Mouse (Mus musculus): ENCODE measurements around the gene Adgre5.

Gene Adgre5

DNA sequence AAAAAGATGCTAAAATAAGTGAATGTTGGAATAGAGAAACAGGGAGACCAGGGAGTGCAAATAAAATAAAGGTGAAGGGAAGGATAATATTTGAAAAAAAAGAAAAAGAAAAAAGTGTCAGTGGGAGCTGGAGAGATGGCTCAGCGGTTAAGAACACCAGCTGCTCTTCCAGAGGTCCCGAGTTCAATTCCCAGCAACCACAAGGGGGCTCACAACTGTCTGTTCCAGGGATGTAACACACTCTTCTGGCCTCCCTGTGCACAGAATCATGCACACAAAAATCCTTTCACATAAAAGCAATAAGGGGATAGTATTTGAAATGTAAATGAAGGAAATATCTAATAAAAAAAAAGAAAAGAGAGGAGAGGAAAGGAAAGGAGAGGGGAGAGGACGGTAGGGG is 13.0 kb upstream of the Adgre5 start:
- DNase-seq (ENCODE audit: low spot score in 2 of 2) = no peak

DNA sequence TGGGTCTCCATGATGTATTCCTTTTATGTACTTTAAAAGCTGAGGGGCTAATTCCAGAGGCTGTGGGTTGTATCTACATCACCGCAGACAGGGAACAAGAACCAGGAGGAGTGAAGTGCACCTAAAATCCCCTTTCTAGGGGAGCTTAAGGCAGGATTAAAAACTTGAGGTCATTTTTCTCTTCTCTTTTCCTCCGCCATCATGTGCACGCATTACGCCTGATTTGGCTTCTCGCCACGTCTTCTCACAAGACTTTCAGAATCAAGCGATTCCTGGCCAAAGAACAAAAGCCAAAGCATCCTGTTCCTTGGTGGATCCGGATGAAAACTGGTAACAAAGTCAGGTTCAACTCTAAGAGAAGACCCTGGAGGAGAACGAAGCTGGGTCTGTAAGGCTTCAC is 8.1 kb upstream of the Adgre5 start:
- no peak for DNase-seq (ENCODE audit: low spot score in 2 of 2)

DNA sequence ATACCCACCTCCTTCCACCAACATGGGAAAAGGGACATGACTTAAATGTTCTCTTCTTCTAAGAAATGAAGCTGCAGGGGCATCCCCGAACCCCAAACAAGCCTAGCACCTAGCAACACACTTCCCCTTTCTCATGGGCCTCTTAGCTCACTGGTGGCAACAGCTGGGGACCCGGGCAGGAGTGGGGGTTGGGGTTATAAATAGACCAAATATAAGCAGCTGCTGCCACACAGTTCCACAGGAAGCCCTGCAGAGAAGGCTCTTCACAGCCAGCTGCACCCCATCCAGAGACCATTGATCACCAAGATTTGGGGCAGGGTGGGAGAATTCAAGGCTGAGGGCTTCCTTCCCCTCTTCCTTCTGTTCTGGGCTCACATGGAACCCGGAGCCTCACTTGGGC is 7.6 kb upstream of the Adgre5 start:
- peak; percentile 84 to 89 for DNase-seq (ENCODE audit: low spot score in 2 of 2)

DNA sequence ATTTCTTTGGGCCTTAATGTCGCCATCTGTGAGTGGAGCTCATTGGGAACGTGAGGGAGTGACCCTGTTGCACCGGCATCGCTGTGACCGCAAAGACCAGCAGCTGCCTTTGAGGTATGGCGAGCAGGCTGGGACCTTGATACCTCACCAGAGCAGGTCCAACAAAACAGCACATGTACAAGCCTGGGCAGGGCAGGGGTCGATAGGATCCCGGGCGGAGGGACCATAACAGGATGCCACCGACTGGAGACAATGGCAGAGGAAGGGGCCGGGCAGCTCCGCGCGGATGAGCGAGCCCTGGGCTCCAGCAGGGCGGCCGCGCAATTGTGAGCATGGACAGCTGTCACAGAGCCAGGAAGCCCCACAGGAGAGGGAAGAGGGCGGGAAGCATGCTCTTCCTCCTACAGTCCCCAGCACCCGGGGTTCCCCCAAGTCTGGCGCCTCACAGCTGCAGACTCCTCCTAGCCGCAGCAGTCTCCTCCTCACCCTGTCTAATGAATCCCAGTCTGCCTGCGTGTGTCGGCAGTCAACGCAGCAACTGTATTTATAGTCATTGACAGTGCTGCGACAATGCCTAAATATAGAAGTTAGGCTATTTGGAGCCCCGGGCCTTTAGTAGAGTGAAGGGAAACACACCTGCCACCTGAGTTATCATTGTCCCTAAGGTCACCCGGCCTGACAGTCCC is 6.7 kb upstream of the Adgre5 start:
- DNase-seq (ENCODE audit: low spot score in 2 of 2) = peak; percentile 59 to 66

DNA sequence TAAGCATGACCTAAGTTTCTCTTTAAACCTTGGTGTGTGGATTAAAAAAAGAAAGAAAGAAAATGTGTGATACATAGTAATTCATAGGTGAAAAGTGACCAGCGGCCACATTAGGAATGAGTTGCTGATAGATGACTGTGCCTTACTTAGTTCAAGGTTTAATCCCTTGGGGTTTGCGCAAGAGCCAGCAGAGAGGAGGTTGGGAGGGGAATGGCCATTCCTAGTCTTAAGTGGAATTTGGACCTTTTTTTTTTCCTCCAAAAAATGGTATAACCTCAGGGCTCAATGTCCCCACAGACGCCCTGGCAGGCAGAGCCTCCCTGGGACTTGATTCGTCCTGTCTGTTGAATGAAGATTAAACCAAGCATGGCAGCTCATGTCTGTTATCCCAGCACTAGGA is 2.9 kb upstream of the Adgre5 start:
- DNase-seq (ENCODE audit: low spot score in 2 of 2) = no peak

DNA sequence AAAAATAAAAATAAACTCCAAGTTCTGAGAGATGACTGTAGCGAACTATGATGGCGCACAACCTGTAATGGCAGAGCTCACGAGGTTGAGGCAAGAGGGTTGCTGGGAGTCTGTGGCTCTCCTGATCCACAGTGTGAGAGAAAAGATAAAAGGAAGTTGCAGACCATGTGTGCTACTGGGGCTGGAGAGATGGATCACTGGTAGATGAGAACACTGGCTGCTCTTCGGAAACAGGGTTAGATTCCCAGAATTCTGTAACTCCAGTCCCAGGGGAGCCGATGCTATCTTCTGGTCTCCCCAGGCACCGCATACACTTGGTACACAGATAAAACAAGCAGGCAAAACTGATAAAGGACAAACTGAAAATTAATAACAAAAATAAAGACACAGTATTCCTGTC is 1.8 kb upstream of the Adgre5 start:
- DNase-seq (ENCODE audit: low spot score in 2 of 2) = no peak

DNA sequence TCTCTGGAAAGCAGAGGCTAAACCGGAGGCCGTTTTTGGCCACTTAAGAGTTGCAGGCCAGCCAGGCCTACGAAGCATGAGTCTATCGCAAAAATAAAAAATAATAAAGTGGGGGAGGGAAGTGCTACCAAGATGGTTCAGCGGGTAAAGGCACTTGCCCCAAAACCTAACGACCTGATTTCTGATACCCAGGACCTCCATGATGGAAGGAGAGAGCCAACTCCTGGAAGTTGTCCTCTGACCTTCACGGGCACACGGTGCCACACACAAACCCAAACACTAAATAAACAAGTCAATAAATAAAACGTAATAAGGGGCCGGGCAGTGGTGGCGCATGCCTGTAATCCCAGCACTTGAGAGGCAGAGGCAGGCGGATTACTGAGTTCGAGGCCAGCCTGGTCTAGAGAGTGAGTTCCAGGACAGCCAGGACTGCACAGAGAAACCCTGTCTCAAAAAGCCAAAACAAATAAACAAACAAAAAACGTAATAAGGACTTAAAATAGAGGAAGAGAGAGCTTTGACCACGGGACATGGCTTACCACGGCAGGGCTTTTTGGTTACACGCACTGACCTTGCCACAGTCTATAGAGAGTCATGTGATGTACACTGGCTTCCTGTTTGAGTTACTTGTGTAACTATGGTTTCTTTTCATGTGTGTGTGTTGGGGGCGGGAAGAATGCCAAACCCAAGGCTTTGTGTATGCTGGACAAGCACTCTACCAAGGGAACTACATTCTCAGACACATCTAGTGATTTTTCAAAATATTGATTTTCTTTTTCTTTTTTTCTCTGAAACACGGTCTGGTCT is 926 bp upstream of the Adgre5 start:
- peak in 1 of 2 experiments; percentile 38 for DNase-seq (ENCODE audit: low spot score in 2 of 2)

DNA sequence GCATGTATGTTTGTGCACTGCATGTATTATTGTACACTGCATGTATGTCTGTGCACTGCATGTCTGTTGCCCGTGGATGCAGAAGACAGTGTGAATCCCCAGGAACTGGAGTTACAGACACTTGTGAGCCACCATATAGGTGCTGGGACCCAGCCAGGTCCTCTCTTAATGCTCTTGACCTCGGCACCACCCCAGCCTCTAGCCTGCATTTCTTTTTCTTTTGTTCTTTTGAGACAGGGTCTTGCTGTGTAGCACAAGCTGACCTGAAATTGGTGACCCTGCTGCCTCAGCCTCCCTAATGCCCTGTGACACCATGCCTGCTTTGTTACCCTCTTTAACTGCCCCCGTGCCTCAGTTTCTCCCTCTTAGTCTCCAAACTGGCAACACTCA is 545 bp downstream of the Adgre5 start:
- no peak for DNase-seq (ENCODE audit: low spot score in 2 of 2)

DNA sequence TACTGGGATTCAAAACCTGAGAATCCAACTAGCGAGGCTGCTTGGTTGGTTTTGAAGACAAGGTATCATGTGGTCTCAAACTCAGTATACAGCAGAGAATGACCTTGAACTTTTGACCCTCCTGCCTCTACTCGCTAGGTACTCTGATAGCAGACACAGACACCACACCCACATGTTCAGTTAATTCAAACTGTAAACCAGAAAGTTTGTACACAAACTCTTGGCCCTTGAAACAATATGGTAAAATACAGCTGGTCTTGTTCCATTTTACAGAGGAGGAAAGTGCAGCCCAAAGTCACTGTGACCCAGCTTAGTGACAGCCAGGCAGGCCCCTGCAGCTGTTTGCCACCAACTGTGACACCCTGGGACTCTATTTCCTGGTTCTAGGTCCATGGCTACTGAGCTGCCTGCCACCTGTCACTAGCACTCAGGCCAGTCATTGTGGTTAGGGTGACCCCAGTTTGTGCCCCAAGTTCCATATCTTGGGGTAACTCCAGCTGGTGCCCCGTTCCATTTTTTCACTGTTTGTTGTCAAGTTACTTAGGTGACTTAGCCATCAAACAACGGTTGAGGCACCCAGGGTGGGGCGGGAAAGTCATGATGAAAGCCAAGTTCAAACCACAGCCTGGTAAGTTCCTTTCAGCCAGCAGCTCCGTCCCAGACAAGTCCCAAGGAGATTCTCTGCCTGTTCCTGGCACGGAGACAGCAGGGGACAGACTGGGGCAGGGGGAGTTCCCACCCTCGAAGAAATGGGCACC is 1.2 kb downstream of the Adgre5 start:
- DNase-seq (ENCODE audit: low spot score in 2 of 2) = peak; percentile 73 to 76

DNA sequence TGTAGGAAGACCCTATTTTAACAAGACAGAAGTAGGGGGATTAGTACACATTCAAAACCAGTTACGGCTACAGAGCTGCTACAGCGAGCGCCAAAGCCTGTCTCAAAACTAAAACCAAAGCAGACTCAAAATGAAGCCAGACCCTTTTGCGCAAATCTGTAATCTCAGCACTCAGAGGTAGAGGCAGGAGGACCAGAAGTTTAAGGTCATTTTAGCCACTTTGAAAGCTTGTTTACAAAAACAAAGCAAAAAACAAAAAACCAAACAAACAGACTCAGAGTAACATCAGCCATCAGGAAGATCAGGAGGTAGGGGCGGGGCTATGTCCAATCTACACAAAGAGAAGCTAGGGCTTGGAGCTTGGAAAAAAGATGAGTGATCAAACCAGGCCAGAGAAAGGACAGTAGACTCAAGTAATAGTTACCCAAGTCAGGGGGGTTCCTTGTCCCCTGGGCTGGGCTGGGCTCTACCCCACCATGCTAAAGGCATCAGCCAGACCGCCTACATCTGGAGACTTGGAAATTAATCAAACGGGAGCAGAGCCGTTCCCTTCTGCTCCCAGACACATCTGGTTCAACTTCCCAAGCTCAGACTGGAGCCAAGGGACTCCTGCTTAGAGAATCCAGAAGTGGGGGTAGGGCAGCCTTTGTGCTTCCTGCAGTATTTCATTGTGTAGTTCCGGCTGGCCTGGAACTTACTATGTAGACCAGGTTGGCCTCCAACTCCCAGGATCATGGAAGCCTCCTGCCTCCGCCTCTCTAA is 2.0 kb downstream of the Adgre5 start:
- no peak for DNase-seq (ENCODE audit: low spot score in 2 of 2)

DNA sequence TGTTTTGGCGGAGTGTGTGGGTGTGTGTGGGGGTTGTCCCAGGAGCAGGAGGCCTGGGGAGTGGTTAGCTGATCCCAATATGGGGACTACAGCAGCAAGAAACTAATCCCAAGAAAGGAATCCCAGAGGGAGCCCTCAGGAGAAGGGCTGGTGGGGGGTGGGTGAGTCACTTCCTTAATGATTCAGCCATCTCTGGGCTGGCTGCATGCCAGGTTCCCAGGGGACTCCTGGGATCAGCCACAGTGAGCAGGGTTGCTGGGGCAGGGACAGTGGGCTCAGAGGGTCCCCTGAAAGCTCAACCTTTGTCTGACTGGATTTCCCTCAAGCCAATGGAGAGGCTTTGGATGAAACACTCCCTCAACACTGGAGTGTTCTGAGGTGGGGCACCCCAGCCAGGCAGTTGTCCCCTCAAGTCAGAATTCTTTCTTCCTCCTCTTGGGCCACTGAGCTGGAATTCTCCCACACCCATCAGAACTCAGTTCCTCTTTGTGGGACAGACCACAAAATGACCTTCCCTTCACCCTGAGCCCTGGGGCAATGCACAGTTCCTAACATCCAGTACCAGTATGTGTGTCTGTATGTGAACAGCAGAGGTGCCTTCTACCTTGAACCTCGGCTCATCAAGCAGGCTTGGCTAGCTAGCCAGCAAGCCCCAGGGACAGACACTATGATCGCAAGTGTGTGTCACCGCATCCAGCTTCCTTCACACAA is 3.1 kb downstream of the Adgre5 start:
- no peak for DNase-seq (ENCODE audit: low spot score in 2 of 2)

DNA sequence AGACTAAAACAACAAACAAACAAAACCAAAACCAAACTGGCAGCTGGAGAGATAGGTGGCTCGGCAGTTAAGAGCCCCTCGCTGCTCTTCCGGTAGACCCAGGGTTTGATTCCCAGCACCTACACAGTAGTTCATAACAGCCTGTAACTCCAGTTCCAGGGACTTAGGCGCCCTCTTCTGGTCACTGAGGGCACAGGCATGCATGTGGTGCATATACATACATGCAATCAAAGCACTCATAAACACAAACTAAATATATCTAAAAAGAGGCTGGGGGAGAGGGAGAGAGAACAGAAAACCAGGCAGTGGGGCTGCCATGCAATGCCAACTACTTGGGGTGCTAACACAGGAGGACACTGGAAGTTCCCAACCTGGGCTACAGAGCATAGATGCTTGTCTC is 3.8 kb downstream of the Adgre5 start:
- no peak for DNase-seq (ENCODE audit: low spot score in 2 of 2)

DNA sequence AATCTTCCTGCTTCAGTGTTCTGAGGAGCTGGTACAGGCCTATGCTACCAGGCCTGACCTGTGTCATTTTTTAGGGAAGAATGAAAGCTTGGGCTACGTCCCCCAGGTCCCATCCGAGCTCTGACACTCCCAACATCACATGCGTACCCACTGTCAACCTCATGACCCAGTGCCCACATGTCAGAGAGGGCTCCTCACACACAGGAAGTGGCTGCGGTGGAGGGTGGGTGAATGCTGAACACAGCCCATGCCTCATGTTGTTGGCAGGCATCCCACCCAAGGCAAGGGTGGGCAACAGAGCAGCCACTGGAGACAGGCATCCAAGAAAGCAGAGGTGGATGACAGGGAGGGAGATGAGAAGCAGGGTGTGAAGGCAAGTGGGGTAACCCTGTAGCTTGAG is 4.4 kb downstream of the Adgre5 start:
- peak; percentile 79 to 87 for DNase-seq (ENCODE audit: low spot score in 2 of 2)

DNA sequence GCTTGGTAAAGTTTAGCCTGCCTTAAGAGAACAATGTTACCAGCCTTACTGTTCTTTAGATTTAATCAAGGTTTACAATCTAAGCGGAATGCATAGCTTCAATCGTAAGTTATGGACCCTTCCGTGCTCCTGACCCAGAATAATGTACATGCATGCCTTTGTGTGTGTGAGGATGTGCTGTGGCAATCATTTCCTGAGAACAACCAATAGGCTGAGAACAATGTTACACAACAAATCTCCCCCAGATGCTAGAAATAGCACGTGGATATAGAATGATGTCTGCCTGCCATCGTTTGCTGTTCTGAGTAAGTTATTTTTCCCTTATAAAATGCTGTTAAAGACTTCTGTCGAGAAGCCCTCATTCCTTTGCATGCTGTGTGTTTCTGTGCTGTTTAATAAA is 8.2 kb downstream of the Adgre5 start:
- no peak for DNase-seq (ENCODE audit: low spot score in 2 of 2)

DNA sequence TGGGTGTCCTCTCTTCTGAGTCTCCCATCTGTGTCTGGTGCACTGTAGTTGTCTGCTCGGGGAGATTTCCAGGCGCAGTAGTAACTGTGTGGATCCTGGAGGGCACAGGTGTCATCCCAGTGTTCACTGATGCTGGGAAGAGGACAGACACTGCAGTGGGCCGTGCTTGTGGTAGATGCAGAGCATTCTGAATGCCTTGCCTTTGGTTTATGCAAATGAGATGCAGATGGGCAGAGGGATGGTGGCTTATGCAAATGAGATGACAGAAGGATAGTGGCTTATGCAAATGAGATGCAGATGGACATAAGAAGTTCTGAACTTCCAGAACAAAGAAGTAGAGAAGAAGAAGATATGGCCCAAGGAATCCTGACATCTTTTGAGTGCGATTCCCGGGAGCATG is 9.2 kb downstream of the Adgre5 start:
- DNase-seq (ENCODE audit: low spot score in 2 of 2) = no peak

DNA sequence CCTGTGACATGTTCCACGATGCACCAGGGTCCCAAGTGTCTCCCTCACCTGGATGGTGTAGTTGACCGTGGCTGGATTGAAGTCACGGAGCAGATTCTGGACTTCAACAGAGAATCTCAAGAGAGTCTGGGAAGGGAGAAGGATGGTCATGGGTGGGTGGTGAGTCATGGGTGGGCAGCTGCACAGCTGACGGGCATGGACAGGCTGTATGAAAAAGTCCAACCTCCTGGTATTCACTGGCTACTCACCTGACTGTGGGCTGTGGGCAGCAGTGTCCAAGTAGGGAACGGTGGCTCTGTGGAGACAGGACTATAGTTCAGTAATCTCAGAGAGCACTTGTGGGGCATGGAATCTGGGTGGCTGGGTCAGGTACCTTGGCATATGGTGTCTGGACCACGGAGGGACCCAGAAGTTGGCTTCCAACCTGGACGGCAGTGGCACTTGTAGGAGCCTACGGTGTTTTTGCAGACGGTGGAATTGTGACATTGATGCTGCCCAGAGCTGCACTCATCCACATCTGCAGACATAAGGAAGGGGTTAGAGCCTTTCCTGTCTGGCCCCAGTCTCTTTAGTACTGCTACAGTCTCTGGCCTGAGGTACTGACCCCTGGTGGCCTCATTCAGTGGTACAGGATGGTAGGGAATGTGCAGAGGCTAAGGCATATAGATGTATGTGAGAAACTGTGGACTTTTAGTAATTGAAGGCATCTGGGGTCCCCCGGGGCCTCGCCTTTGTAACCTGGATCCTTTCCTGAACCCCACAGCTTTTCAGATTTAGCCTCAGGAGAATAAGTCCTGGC is 11.9 kb downstream of the Adgre5 start:
- DNase-seq (ENCODE audit: low spot score in 2 of 2) = peak; percentile 31 to 53

DNA sequence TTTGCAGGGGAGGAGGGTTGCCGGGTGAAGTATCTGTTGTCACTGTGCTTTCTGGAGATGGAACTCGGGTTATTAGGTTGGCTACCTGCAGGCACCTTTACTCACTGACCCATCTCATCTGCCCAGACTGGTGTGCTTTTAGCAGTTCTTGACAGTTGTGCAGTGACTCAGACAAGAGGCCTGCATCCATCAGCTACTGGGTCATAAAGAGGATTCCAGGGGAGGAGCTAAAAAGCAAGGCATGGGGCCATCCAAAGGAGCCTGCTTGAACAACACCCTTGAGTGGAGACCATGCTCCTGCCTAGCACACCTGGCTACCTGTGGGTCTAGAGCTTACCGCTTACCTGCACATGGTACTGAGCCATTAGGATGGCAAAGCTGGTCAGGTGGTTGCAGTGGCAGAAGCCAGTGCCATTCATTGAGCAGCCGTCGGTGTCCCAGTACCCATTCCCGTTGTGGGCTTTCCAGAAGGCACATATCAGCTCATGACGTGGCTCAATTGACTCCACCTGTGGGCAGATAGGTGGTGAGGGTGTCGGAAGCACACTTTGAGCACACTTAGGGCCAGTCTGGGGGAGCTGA is 15.5 kb downstream of the Adgre5 start:
- DNase-seq (ENCODE audit: low spot score in 2 of 2) = no peak

DNA sequence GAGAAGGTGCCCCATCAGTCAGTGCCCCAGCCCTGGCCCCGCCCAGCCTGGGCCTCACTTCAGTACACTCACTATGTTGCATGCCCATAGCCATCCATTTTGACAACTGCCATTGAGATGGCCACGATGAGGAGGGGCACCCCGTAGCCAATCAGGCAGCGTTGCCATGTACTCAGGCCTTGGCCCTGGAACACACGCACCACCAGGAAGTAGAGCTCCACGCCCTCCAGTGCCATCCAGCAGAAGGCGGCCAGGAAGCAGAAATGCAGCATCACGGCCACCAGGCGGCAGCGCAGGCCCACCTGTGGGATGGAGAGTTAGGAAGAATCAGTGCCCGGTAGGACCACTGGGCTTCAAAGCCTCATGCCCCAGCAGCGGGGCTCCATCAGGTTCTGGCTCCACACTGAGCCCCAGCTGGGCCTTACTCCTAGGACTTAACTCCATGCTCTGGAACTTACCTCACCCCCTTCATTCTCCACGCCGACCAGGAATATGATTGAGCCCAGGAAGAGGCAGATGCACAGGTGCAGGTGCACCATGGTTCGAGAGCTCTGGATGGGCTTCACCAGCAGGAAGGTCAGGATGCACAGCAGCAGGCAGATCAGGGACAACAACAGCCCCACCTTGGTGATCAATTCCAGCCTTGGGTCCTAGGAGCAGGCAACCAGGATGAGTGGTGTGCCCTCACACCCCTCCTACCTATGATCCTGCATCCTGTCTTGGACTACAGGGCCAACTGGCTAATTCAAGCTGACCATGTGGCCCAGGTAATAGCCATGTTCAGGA is 16.2 kb downstream of the Adgre5 start:
- peak; percentile 78 to 87 for DNase-seq (ENCODE audit: low spot score in 2 of 2)

DNA sequence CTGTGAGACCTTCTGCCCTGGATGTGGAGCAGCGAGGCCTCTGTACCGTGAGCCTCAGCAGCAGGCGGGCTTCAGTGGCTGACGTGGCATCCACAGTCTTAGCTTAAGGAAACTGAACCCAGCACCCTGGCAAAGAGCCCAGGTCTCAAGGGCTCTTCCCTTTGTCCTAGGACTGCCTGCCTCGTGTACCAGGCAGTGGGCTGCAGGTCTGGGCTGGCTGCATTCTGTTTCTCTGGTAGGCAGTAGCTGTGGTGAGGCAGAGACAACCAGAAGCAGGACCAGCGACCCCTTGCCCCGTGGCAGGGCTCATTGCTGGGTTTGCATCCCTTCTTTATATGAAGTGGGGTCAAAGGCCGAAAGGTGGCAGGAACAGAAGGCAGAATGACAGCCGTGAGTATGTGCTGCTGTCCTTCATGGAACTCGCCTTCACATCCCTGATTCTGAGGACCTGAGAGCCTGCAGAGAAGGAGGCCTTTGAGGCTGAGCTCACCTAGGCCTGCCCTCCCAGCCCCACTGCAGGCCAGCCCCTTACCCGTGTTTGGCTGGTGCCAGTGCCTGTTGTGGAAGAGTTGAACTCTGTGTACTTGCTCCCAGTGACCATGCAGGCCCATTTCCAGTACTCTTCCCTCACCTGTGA is 17.6 kb downstream of the Adgre5 start:
- no peak for DNase-seq (ENCODE audit: low spot score in 2 of 2)
